Mouse (Mus musculus): ENCODE results near the gene Max.

Gene Max

DNA sequence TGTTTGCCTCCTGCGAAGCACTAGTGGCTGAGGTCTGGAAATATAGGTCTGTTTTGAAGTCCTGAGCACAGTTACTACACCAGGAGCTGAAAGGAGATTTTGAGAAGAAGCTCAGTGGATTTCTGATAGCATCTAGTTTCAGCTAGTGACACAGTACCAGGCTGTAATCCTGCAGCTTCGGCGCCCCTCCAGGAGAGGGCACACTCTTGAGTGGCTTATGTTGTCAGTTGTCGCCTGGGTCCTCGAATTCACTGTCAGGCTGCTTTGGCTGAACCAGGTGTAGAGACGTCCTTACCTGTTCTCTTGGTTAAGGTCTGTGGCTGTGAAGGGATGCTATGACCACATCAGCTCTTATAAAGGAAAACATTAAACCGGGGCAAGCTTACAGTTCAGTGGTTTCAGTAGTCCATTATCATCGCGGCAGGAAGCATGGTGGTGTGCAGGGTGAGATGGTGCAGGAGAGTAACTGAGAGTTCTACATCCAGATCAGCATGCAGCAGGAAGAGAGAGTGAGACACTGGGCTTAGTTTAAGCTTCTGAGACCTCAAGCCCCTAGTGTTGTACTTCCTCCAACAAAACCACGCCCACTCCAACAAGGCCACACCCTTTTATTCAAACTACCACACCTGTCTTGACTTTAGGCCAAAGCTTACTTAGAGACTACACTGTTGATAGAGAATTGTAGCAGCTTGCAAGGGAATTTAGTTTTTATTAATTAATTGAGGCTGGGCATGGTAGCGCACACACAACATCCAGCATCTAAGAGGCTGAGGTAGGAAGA, 72.4 kb downstream of the Max start:
- no peak for DNase-seq (ENCODE audit: low read depth in 1 of 2, low spot score in 2 of 2)

DNA sequence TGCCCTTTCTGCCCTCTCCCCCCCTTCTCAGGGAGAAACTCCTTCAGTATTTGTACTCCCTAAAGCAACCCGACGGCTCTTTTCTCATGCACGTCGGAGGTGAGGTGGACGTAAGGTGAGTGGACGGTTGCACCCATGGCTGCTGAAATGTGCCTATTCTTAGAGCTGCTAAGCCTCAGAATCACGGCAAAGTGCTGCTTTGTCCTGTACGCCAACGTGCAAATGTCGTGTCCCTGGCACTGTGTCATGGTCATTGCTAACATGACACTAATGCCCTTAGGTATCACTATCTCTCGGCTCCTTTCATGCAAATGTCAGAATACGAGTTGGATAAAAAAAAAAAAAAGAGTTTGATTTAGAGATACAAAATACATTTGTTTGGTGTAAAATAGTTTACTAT, 74.1 kb downstream of the Max start:
- no peak for DNase-seq (ENCODE audit: low read depth in 1 of 2, low spot score in 2 of 2)

All from monocyte, adult 2 months (primary cell).